Mouse (Mus musculus) limb, embryonic 11.5 days (tissue): ENCODE results near the gene Grb7. TPM values are rescaled to one million over a fixed set of nuclear protein-coding genes. Genes with fewer than 3 reads are reported as not detected.

Source experiments
- ATAC-seq: fragments of 200-750 bp; cut with Nextera tagmentation; 2 replicates; pipeline ENCODE4 v1.8.0; 2017; ENCODE audit warnings: low read depth; ENCODE audit not compliant: insufficient number of reproducible peaks, low FRiP score, low TSS enrichment
- DNase-seq: peaks from one replicate; pipeline ENCODE4 v3.0.0-alpha.2; 2015; ENCODE audit warnings: low spot score
- H3K27ac ChIP-seq: fragments of 300-500 bp; sonication (generic); replicated peaks from 2 replicates; pipeline ENCODE4 v1.5.1; 2014; ENCODE audit warnings: low read depth, mild to moderate bottlenecking, low read length
- H3K27me3 ChIP-seq: fragments of 300-500 bp; sonication (generic); 2 replicates; pipeline ENCODE4 v1.6.1; 2014; ENCODE audit warnings: mild to moderate bottlenecking, low read length, mixed read lengths; ENCODE audit not compliant: control insufficient read depth, insufficient read depth
- H3K36me3 ChIP-seq: fragments of 300-500 bp; sonication (generic); 2 replicates; pipeline ENCODE4 v1.6.1; 2014; ENCODE audit warnings: mild to moderate bottlenecking, low read length, moderate library complexity, mixed read lengths; ENCODE audit not compliant: control insufficient read depth, insufficient read depth
- H3K4me1 ChIP-seq: fragments of 300-500 bp; sonication (generic); 2 replicates; pipeline ENCODE4 v1.6.1; 2014; ENCODE audit warnings: low read length, mixed read lengths; ENCODE audit not compliant: control insufficient read depth, insufficient read depth
- H3K4me2 ChIP-seq: fragments of 300-500 bp; sonication (generic); 2 replicates; pipeline ENCODE4 v1.6.1; 2014; ENCODE audit warnings: low read depth, mild to moderate bottlenecking, moderate library complexity; ENCODE audit not compliant: severe bottlenecking
- H3K4me3 ChIP-seq: fragments of 300-500 bp; sonication (generic); 2 replicates; pipeline ENCODE4 v1.5.1; 2014; ENCODE audit warnings: low read depth, low read length
- H3K9ac ChIP-seq: fragments of 300-500 bp; sonication (generic); 2 replicates; pipeline ENCODE4 v1.6.1; 2014; ENCODE audit warnings: mild to moderate bottlenecking, low read length
- H3K9me3 ChIP-seq: fragments of 300-500 bp; sonication (generic); 2 replicates; pipeline ENCODE4 v1.6.1; 2016; ENCODE audit warnings: low read length; ENCODE audit not compliant: control insufficient read depth
- WGBS: fragments of 180-500 bp; shearing (Covaris S2); extraction: QIAGEN DNeasy Blood & Tissue Kit; methylation state at CpG from one replicate; pipeline ENCODE4 v1.1.7; 2014; 5-methylcytosine and 5-hydroxymethylcytosine counted together
- polyA plus RNA-seq: library from polyadenylated mRNA; unstranded; fragments of >200 nt; fragmentation: Nextera tagmentation; extraction: Ambion mirVana; gene quantifications from 2 replicates; pipeline ENCODE4 v1.2.1, GENCODE M21; 2014

Grb7 gene
- polyA plus RNA-seq, 1 experiment from 2014 or later, result 5.3 TPM

DNA sequence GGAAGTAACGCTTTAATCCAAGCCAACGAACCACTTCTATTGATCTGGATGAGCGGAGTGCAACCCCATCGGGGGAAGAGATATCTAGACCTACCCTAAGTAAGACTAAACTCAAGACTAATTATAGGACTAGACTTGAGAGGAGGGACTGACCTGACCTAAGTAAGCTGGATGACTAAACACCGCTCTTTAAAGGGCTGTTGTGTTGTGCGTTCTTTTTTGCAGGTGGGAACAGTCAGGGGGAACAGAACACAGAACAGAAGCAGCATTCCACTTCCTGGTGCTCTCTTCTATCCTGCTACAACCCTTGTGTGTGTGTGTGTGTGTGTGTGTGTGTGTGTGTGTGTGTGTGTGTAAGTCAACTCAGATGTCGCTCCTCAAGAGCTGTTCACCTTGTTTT, 45.4 kb downstream of the Grb7 start:
- WGBS, result 91% methylated on average over 7 of the region's 7 CpGs
- DNase-seq, result no peak
- no peak overlapping the region for H3K4me3 ChIP-seq
- H3K27me3 ChIP-seq, result no peaks in the 10 kb centered on the region
- H3K4me1 ChIP-seq, result peaks cover 5% of the 10 kb centered on the region; the same call in 1 of the 2 replicates
- H3K9me3 ChIP-seq, result no peaks in the 10 kb centered on the region
- no peak for ATAC-seq
- H3K36me3 ChIP-seq, result no peaks in the 10 kb centered on the region
- H3K27ac ChIP-seq, result no peak overlapping the region
- no peak overlapping the region for H3K4me2 ChIP-seq
- H3K9ac ChIP-seq, result no peak overlapping the region

DNA sequence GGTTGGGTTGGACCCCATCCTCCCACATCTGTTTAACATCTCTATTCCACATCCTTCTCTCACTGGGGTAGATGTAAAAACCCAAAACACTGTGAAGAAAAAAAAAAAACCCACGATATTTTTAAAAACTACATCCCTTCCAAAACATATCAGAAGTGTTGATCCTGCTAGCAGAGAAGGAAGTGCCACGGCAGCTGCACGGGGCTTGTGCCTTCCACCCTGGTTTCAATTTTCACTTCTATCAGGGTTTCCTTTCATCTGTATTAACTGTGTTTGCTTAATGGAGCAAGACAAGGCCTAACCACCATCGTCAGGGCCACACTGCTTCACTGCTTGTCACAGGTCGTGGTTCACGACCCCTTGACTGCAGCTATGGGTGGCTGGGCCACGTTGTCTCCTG, 46.8 kb downstream of the Grb7 start:
- Histone ChIP-seq H3K4me1 (peaks cover 10% of the 10 kb centered on the region; the same call in 1 of the 2 replicates), H3K27ac (no peak overlapping the region), H3K9me3 (no peaks in the 10 kb centered on the region), H3K36me3 (no peaks in the 10 kb centered on the region), H3K4me3 (no peak overlapping the region), H3K4me2 (peak overlapping the region; percentile 10; the same call in 1 of the 2 replicates), H3K9ac (no peak overlapping the region), H3K27me3 (no peaks in the 10 kb centered on the region)
- ATAC-seq (no peak), DNase-seq (peak; percentile 26)
- WGBS, result 18% methylated on average over 7 of the region's 7 CpGs

DNA sequence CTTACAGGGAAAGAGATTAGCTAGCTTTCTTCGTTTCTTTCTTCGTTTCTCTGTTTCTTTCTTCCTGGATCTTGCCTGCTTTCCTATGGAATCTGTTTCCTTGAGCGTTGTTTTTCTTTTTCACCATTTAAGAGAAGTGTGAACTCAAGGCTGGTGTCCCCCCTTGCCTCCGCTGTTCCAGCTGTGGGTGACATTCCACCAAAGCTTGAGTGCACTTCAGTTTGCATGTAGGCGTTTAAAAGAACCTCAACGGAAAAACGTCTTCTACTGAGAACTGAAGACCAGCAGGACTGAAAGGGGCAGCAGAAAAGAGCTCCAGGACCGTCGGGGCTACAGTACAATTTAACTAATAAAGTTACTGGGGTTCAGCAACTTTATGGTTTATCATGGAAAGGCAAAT, 47.2 kb downstream of the Grb7 start:
- 71% methylated on average over 9 of the region's 9 CpGs for WGBS
- ATAC-seq, result no peak
- H3K9me3 ChIP-seq, result no peaks in the 10 kb centered on the region

DNA sequence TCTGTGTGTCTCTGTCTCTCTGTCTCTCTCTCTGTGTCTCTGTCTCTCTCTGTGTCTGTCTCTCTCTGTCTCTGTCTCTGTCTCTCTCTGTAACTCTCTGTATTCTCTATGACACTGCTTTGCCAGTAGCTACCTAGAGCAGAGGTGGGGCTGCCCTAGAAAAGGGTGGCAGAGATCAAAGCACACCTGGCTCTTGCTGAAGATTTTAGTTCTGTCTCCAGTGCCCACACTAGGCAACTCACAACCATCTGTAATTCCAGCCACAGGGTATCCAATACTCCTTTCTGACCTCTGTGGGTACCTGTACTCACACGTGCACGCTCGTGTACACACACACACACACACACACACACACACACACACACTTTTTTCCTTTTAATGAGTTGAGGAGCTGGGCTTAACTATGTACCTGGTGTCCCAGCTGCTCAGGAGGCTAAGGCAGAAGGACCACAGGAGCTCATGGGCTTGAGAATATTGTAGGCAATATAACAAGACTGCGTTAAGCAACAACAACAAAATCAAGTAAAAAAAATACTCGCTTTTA, 49.1 kb downstream of the Grb7 start:
- Histone ChIP-seq H3K9ac (no peak overlapping the region), H3K27ac (no peak overlapping the region), H3K36me3 (no peaks in the 10 kb centered on the region), H3K9me3 (no peaks in the 10 kb centered on the region), H3K4me3 (no peak overlapping the region), H3K4me2 (no peak overlapping the region), H3K4me1 (peaks cover 10% of the 10 kb centered on the region; the same call in 1 of the 2 replicates), H3K27me3 (no peaks in the 10 kb centered on the region)
- 89% methylated on average over 5 of the region's 5 CpGs for WGBS
- no peak for ATAC-seq
- DNase-seq, result no peak

More for the DNA sequence above, 47.2 kb downstream of the Grb7 start:
- H3K36me3 ChIP-seq, result no peaks in the 10 kb centered on the region
- peak overlapping the region; percentile 10; the same call in 1 of the 2 replicates for H3K4me2 ChIP-seq
- H3K27ac ChIP-seq, result no peak overlapping the region
- H3K27me3 ChIP-seq, result no peaks in the 10 kb centered on the region
- H3K4me3 ChIP-seq, result no peak overlapping the region
- peaks cover 10% of the 10 kb centered on the region; the same call in 1 of the 2 replicates for H3K4me1 ChIP-seq
- DNase-seq, result no peak
- no peak overlapping the region for H3K9ac ChIP-seq

DNA sequence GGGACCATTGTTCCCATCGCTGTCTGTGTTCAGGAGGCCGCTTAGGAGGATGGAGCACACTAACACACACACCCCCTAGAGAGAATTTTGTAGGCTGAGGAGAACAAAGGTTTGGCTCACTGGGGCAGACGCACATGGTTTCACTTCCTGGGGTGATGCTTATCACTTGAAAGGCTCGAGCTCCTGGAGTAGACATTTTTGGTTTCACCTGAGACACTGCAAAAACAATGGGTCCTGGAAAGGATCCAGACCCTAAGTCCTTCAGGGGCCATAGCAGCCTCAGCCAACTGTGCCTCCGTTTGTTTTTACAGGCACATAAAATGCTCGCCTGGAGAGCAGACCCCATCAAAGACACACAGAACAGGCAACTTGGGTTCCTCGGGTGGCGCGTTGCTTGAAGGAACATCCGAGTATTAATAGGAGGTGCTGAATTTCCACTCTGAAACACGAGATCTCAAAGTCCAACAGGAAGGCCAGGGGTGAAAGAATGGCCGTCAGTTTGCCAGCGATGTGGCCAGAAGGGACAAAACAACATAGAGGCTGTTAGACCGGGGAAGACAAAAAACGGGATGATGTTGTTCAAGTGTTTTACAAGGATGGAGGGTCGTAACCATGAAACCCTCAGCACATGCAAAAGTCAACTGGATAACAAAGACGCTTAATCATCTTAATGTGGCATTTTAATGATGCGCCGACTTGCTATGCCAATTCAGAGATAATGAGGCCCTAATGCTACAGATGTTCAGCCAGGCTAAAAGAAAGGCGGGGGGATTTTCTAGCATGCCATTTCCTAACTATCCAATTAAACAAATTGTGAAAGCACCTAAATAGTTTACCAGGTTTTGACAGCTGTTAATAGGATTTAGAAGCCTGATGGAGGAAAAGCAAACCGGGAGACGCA, 51.4 kb downstream of the Grb7 start:
- 16% methylated on average over 22 of the region's 22 CpGs for WGBS
- 0 out of 2 replicates have a peak overlapping the region, but pooled peaks have one; percentile 10 for H3K27ac ChIP-seq
- ATAC-seq, result no peak

DNA sequence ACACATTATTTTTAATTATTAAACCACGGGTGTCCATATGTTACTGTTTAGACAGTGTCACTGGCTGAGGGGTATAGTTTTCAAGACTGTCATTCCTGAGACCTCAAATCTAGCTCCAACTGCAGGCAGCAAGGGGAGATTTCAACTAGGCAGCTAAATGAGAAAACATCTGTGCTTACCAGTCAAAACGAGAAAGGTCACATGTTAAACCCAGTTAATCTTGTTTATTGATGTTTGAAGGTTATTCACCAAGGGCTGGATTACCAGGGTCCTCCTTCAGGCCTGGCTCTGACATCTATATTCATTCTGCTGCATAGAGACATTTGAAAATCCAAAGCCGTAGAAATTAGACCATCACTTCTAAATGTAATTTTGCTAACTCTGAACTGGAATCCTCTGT, 58.7 kb downstream of the Grb7 start:
- no peaks in the 10 kb centered on the region for H3K36me3 ChIP-seq

More for the DNA sequence above, 51.4 kb downstream of the Grb7 start:
- Histone ChIP-seq H3K27me3 (0 out of 2 replicates have a peak, but pooled peaks cover 2% of the 10 kb centered on the region), H3K4me2 (peak overlapping the region; percentile 26; the same call in 1 of the 2 replicates), H3K9ac (0 out of 2 replicates have a peak overlapping the region, but pooled peaks have one; percentile 5), H3K4me3 (no peak overlapping the region), H3K36me3 (no peaks in the 10 kb centered on the region), H3K4me1 (peaks cover 10% of the 10 kb centered on the region; the same call in 1 of the 2 replicates), H3K9me3 (no peaks in the 10 kb centered on the region)
- peak; percentile 68 for DNase-seq

More for the DNA sequence above, 58.7 kb downstream of the Grb7 start:
- no peak for DNase-seq
- 47% methylated on average over 3 of the region's 3 CpGs for WGBS
- H3K27ac ChIP-seq, result no peak overlapping the region
- 0 out of 2 replicates have a peak, but pooled peaks cover 2% of the 10 kb centered on the region for H3K27me3 ChIP-seq
- no peak overlapping the region for H3K4me3 ChIP-seq
- H3K9ac ChIP-seq, result no peak overlapping the region
- no peaks in the 10 kb centered on the region for H3K9me3 ChIP-seq
- no peak overlapping the region for H3K4me2 ChIP-seq
- H3K4me1 ChIP-seq, result no peaks in the 10 kb centered on the region
- no peak for ATAC-seq

Other genes starting within 250 kb of the Grb7 start
- 14.6 and 17.4 TPM in 2 replicates for gene Cdk12, start 243.3 kb upstream of the Grb7 start, polyA plus RNA-seq
- not detected in 2 replicates for gene Neurod2, start 116.7 kb upstream of the Grb7 start, polyA plus RNA-seq
- 0.17 TPM in 1 of 2 replicates, not detected in the other for gene Ppp1r1b, start 98.0 kb upstream of the Grb7 start, polyA plus RNA-seq
- 37.7 and 38.3 TPM in 2 replicates for gene Stard3, start 88.0 kb upstream of the Grb7 start, polyA plus RNA-seq
- gene Tcap, start 62.6 kb upstream of the Grb7 start, polyA plus RNA-seq, result 0.41 and 0.53 TPM in 2 replicates
- 0.13 and 0.17 TPM in 2 replicates for gene Pnmt, start 59.9 kb upstream of the Grb7 start, polyA plus RNA-seq
- 6.3 and 9.5 TPM in 2 replicates for gene Pgap3, start 45.9 kb upstream of the Grb7 start, polyA plus RNA-seq
- gene Erbb2, start 33.9 kb upstream of the Grb7 start, polyA plus RNA-seq, result 29.6 and 30.5 TPM in 2 replicates
- 75.4 and 78.3 TPM in 2 replicates for gene Mien1, start 7.4 kb upstream of the Grb7 start, polyA plus RNA-seq
- 0.07 TPM in 1 of 2 replicates, not detected in the other for gene Ikzf3, start 99.6 kb downstream of the Grb7 start, polyA plus RNA-seq
- gene Zpbp2, start 104.7 kb downstream of the Grb7 start, polyA plus RNA-seq, result 0.45 and 1.2 TPM in 2 replicates
- 9.6 and 10.1 TPM in 2 replicates for gene Ormdl3, start 141.0 kb downstream of the Grb7 start, polyA plus RNA-seq
- gene Lrrc3c, start 151.9 kb downstream of the Grb7 start, polyA plus RNA-seq, result not detected in 2 replicates
- gene Gm12355, start 179.3 kb downstream of the Grb7 start, polyA plus RNA-seq, result 0.75 and 0.80 TPM in 2 replicates
- not detected in 2 replicates for gene Gsdma3, start 180.0 kb downstream of the Grb7 start, polyA plus RNA-seq
- gene Gsdma2, start 200.4 kb downstream of the Grb7 start, polyA plus RNA-seq, result not detected in 2 replicates
- gene Gsdma, start 218.0 kb downstream of the Grb7 start, polyA plus RNA-seq, result 0.05 TPM in 1 of 2 replicates, not detected in the other
- gene Psmd3, start 236.2 kb downstream of the Grb7 start, polyA plus RNA-seq, result 180 and 187 TPM in 2 replicates